Mouse (Mus musculus) gastrocnemius, adult 18-20 months (tissue): ENCODE results near the gene Nos1. TPM values are rescaled to one million over a fixed set of nuclear protein-coding genes. Genes with fewer than 3 reads are reported as not detected.
A peak's percentile ranks its signal among the peaks of the same experiment; 100 is the strongest.

ENCODE experiments used
- DNase-seq: peaks from one replicate; pipeline ENCODE4 v3.0.0; 2021; ENCODE audit warnings: low spot score
- long read RNA-seq, 2 experiments: library from polyadenylated mRNA; stranded (forward); transcript quantifications; one replicate each; pipeline ENCODE4 v2.0.0; 2021
- total RNA-seq, 2 experiments: library from RNA; stranded (reverse); gene quantifications; 2 replicates each; pipeline ENCODE4 v1.2.3; 2021

The Nos1 gene
- total RNA-seq: 10 to 100 TPM; 64.3 to 71.9 TPM
- long read RNA-seq, experiment 1, full-length matches to known transcripts: 2 of 13 reads
- long read RNA-seq, experiment 1, partial matches to known transcripts: 4 of 13 reads
- long read RNA-seq, experiment 1, other reads (novel, unspliced or antisense): 7 of 13 reads
- long read RNA-seq, experiment 2, partial matches to known transcripts: 2 of 27 reads
- long read RNA-seq, experiment 2, other reads (novel, unspliced or antisense): 25 of 27 reads

GRCm38 (mm10) chr5:117780681-117781080, at the start of gene Nos1:
Gene Nos1, plus strand, starts transcription at chr5:117781032.
- DNase-seq: peak; percentile 90

- no peak for DNase-seq
These were observed 49.5 kb upstream of the Nos1 start for GRCm38 (mm10) chr5:117731311-117731710.

GRCm38 (mm10) chr5:117744654-117745178, 36.1 kb upstream of the Nos1 start:
- no peak for DNase-seq

GRCm38 (mm10) chr5:117749353-117749752, 31.5 kb upstream of the Nos1 start:
- DNase-seq: no peak

GRCm38 (mm10) chr5:117757696-117758482, 22.9 kb upstream of the Nos1 start:
- DNase-seq: no peak

GRCm38 (mm10) chr5:117761181-117761832, 19.5 kb upstream of the Nos1 start:
- DNase-seq: no peak

GRCm38 (mm10) chr5:117764496-117764895, 16.3 kb upstream of the Nos1 start:
- DNase-seq: peak; percentile 35

GRCm38 (mm10) chr5:117779175-117779574, 1.7 kb upstream of the Nos1 start:
- peak; percentile 93 for DNase-seq

GRCm38 (mm10) chr5:117781178-117781577, 346 bp downstream of the Nos1 start:
- DNase-seq: no peak

- DNase-seq: peak; percentile 49
These were observed 9.2 kb downstream of the Nos1 start for GRCm38 (mm10) chr5:117790071-117790470.

- no peak for DNase-seq
These were observed 11.0 kb downstream of the Nos1 start for GRCm38 (mm10) chr5:117791875-117792274.

GRCm38 (mm10) chr5:117800849-117801248, 20.0 kb downstream of the Nos1 start:
- no peak for DNase-seq

- peak; percentile 89 for DNase-seq
These were observed 21.3 kb downstream of the Nos1 start for GRCm38 (mm10) chr5:117802071-117802521.

GRCm38 (mm10) chr5:117803551-117803950, 22.7 kb downstream of the Nos1 start:
- no peak for DNase-seq

- DNase-seq: no peak
These were observed 30.1 kb downstream of the Nos1 start for GRCm38 (mm10) chr5:117810930-117811329.

- DNase-seq: no peak
These were observed 38.0 kb downstream of the Nos1 start for GRCm38 (mm10) chr5:117818800-117819199.

GRCm38 (mm10) chr5:117820445-117820844, 39.6 kb downstream of the Nos1 start:
- peak; percentile 23 for DNase-seq

- no peak for DNase-seq
These were observed 43.0 kb downstream of the Nos1 start for GRCm38 (mm10) chr5:117823811-117824210.

GRCm38 (mm10) chr5:117824486-117824885, 43.7 kb downstream of the Nos1 start:
- no peak for DNase-seq

- no peak for DNase-seq
These were observed 44.5 kb downstream of the Nos1 start for GRCm38 (mm10) chr5:117825336-117825735.

GRCm38 (mm10) chr5:117827366-117827765, 46.5 kb downstream of the Nos1 start:
- DNase-seq: peak; percentile 60

GRCm38 (mm10) chr5:117836930-117837329, 56.1 kb downstream of the Nos1 start:
- DNase-seq: peak; percentile 75
